Mouse (Mus musculus) thymus, postnatal 36 days (tissue): ENCODE results near the gene Slc44a3.

Experiments used
- DNase-seq, 2 experiments: peaks; one replicate each; pipeline ENCODE4 v3.0.0; 2022; ENCODE audit warnings: mixed read lengths in 2 of 2

Slc44a3 gene

GRCm38 (mm10) chr3:121451404-121451803, 80.8 kb downstream of the Slc44a3 start:
- no peak for DNase-seq

- no peak for DNase-seq
Measured at GRCm38 (mm10) chr3:121449527-121449926, 82.7 kb downstream of the Slc44a3 start.

- DNase-seq: no peak
Measured at GRCm38 (mm10) chr3:121448606-121449005, 83.6 kb downstream of the Slc44a3 start.

- no peak for DNase-seq
Measured at GRCm38 (mm10) chr3:121448029-121448468, 84.2 kb downstream of the Slc44a3 start.

- no peak for DNase-seq
Measured at GRCm38 (mm10) chr3:121446454-121446853, 85.8 kb downstream of the Slc44a3 start.

GRCm38 (mm10) chr3:121444414-121444813, 87.8 kb downstream of the Slc44a3 start:
- no peak for DNase-seq

- DNase-seq: peak; percentile 9 to 12
Measured at GRCm38 (mm10) chr3:121443861-121444271, 88.3 kb downstream of the Slc44a3 start.

GRCm38 (mm10) chr3:121442288-121442687, 89.9 kb downstream of the Slc44a3 start:
- no peak for DNase-seq

GRCm38 (mm10) chr3:121441504-121441903, 90.7 kb downstream of the Slc44a3 start:
- no peak for DNase-seq

GRCm38 (mm10) chr3:121439623-121440161, 92.5 kb downstream of the Slc44a3 start:
- DNase-seq: no peak

- DNase-seq: no peak
Measured at GRCm38 (mm10) chr3:121437996-121438395, 94.2 kb downstream of the Slc44a3 start.

- no peak for DNase-seq
Measured at GRCm38 (mm10) chr3:121437070-121437469, 95.1 kb downstream of the Slc44a3 start.

GRCm38 (mm10) chr3:121435296-121435695, 96.9 kb downstream of the Slc44a3 start:
- no peak for DNase-seq

- no peak for DNase-seq
Measured at GRCm38 (mm10) chr3:121433968-121434533, 98.2 kb downstream of the Slc44a3 start.

- DNase-seq: no peak
Measured at GRCm38 (mm10) chr3:121433359-121433758, 98.8 kb downstream of the Slc44a3 start.

GRCm38 (mm10) chr3:121430289-121430936, 101.8 kb downstream of the Slc44a3 start:
- no peak for DNase-seq

GRCm38 (mm10) chr3:121429469-121429868, 102.7 kb downstream of the Slc44a3 start:
- DNase-seq: no peak

GRCm38 (mm10) chr3:121428696-121429259, 103.4 kb downstream of the Slc44a3 start:
- no peak for DNase-seq

GRCm38 (mm10) chr3:121428230-121428629, 104.0 kb downstream of the Slc44a3 start:
- no peak for DNase-seq

- peak; percentile 24 to 33 for DNase-seq
Measured at GRCm38 (mm10) chr3:121427520-121427908, 104.7 kb downstream of the Slc44a3 start.

GRCm38 (mm10) chr3:121426621-121427519, 105.3 kb downstream of the Slc44a3 start:
- DNase-seq: peak; percentile 83 to 87

- peak; percentile 85 to 89 for DNase-seq
Measured at GRCm38 (mm10) chr3:121425861-121426620, 106.2 kb downstream of the Slc44a3 start, which contains the start of gene Cnn3. Gene Cnn3, plus strand, starts transcription at chr3:121426497.
